Mouse (Mus musculus) heart, embryonic 16.5 days (tissue): ENCODE data around the gene Rpl6. TPM values are rescaled to one million over a fixed set of nuclear protein-coding genes. Genes with fewer than 3 reads are reported as not detected.

Experiments used
- ATAC-seq: fragments of 200-750 bp; cut with Nextera tagmentation; replicated peaks from 2 replicates; pipeline ENCODE4 v1.8.0; 2017; ENCODE audit warnings: moderate number of reproducible peaks; ENCODE audit not compliant: insufficient read depth, low FRiP score; ENCODE audit errors: extremely low read depth
- H3K27ac ChIP-seq: fragments of 300-500 bp; sonication (generic); 2 replicates; pipeline ENCODE4 v1.5.1; 2014; ENCODE audit warnings: mild to moderate bottlenecking, low read length, control low read depth, moderate library complexity
- H3K27me3 ChIP-seq: fragments of 300-500 bp; sonication (generic); 2 replicates; pipeline ENCODE4 v1.6.1; 2014; ENCODE audit warnings: low read length, mixed read lengths; ENCODE audit not compliant: control insufficient read depth, insufficient read depth
- H3K36me3 ChIP-seq: fragments of 300-500 bp; sonication (generic); 2 replicates; pipeline ENCODE4 v1.6.1; 2014; ENCODE audit not compliant: control insufficient read depth, insufficient read depth
- H3K4me1 ChIP-seq: fragments of 300-500 bp; sonication (generic); 2 replicates; pipeline ENCODE4 v1.6.1; 2014; ENCODE audit warnings: low read length, mixed read lengths; ENCODE audit not compliant: control insufficient read depth, insufficient read depth
- H3K4me2 ChIP-seq: fragments of 300-500 bp; sonication (generic); 2 replicates; pipeline ENCODE4 v1.6.1; 2014; ENCODE audit warnings: low read depth, mild to moderate bottlenecking, control low read depth, low read length
- H3K4me3 ChIP-seq: fragments of 300-500 bp; sonication (generic); 2 replicates; pipeline ENCODE4 v1.5.1; 2014; ENCODE audit warnings: mild to moderate bottlenecking, control low read depth, low read length
- H3K9ac ChIP-seq: fragments of 300-500 bp; sonication (generic); 2 replicates; pipeline ENCODE4 v1.6.1; 2014; ENCODE audit warnings: low read length, control low read depth
- H3K9me3 ChIP-seq: fragments of 300-500 bp; sonication (generic); replicated peaks from 2 replicates; pipeline ENCODE4 v1.6.1; 2016; ENCODE audit warnings: low read length; ENCODE audit not compliant: control insufficient read depth
- WGBS: fragments of 180-500 bp; shearing (Covaris S2); extraction: QIAGEN DNeasy Blood & Tissue Kit; methylation state at CpG from one replicate; pipeline ENCODE4 v1.1.7; 2014; 5-methylcytosine and 5-hydroxymethylcytosine counted together
- polyA plus RNA-seq: library from polyadenylated mRNA; unstranded; fragments of >200 nt; fragmentation: Nextera tagmentation; extraction: Ambion mirVana; gene quantifications from 2 replicates; pipeline ENCODE4 v1.2.1, GENCODE M21; 2015

Rpl6 gene
- 325 and 345 TPM in 2 replicates for polyA plus RNA-seq

GRCm38 (mm10) chr5:121204132-121205089, at the start of gene Rpl6:
Gene Rpl6 (plus strand): TSS chr5:121204481.
- Histone ChIP-seq H3K9ac (peak within 1 kb of the TSS; percentile 86), H3K4me3 (peak within 1 kb of the TSS; percentile 64), H3K27me3 (no peaks in the 10 kb centered on the region), H3K9me3 (no peaks in the 10 kb centered on the region), H3K4me2 (peak within 1 kb of the TSS; percentile 82), H3K36me3 (peaks cover 29% of the 10 kb centered on the region), H3K27ac (peak within 1 kb of the TSS; percentile 63), H3K4me1 (peaks cover 20% of the 10 kb centered on the region)
- 1% methylated on average over 52 of the region's 52 CpGs for WGBS
- ATAC-seq = peak; percentile 91

- no peak overlapping the region for H3K4me2 ChIP-seq
- H3K4me3 ChIP-seq = no peak overlapping the region
- peaks cover 11% of the 10 kb centered on the region for H3K4me1 ChIP-seq
- no peaks in the 10 kb centered on the region for H3K9me3 ChIP-seq
- WGBS = 73% methylated on average over 4 of the region's 4 CpGs
- no peaks in the 10 kb centered on the region for H3K27me3 ChIP-seq
- no peak for ATAC-seq
- peaks cover 30% of the 10 kb centered on the region for H3K36me3 ChIP-seq
- H3K9ac ChIP-seq = no peak overlapping the region
- H3K27ac ChIP-seq = peak overlapping the region; percentile 27; the same call in 1 of the 2 replicates
These were observed 48.2 kb upstream of the Rpl6 start for GRCm38 (mm10) chr5:121156121-121156520.

GRCm38 (mm10) chr5:121157017-121157416, 47.3 kb upstream of the Rpl6 start:
- Histone ChIP-seq H3K36me3 (peaks cover 33% of the 10 kb centered on the region), H3K9ac (no peak overlapping the region), H3K4me2 (no peak overlapping the region), H3K27ac (no peak overlapping the region), H3K27me3 (no peaks in the 10 kb centered on the region), H3K4me3 (no peak overlapping the region), H3K4me1 (peaks cover 11% of the 10 kb centered on the region), H3K9me3 (no peaks in the 10 kb centered on the region)
- no peak for ATAC-seq
- WGBS = 19% methylated on average over 2 of the region's 2 CpGs

- Histone ChIP-seq H3K27me3 (no peaks in the 10 kb centered on the region), H3K4me1 (peaks cover 11% of the 10 kb centered on the region), H3K9ac (no peak overlapping the region), H3K27ac (no peak overlapping the region), H3K9me3 (no peaks in the 10 kb centered on the region), H3K36me3 (peaks cover 33% of the 10 kb centered on the region), H3K4me3 (no peak overlapping the region), H3K4me2 (no peak overlapping the region)
- 94% methylated on average over 5 of the region's 5 CpGs for WGBS
- ATAC-seq = no peak
These were observed 46.8 kb upstream of the Rpl6 start for GRCm38 (mm10) chr5:121157489-121157888.

- no peaks in the 10 kb centered on the region for H3K9me3 ChIP-seq
- H3K9ac ChIP-seq = no peak overlapping the region
- H3K27me3 ChIP-seq = no peaks in the 10 kb centered on the region
- no peak overlapping the region for H3K27ac ChIP-seq
- H3K36me3 ChIP-seq = peaks cover 44% of the 10 kb centered on the region
- no peak overlapping the region for H3K4me2 ChIP-seq
- H3K4me1 ChIP-seq = peaks cover 11% of the 10 kb centered on the region
- WGBS = 49% methylated on average over 7 of the region's 7 CpGs
- ATAC-seq = no peak
- no peak overlapping the region for H3K4me3 ChIP-seq
These were observed 45.3 kb upstream of the Rpl6 start for GRCm38 (mm10) chr5:121158966-121159365.

- Histone ChIP-seq H3K9me3 (no peaks in the 10 kb centered on the region), H3K27me3 (no peaks in the 10 kb centered on the region), H3K4me2 (no peak overlapping the region), H3K36me3 (peaks cover 57% of the 10 kb centered on the region), H3K27ac (no peak overlapping the region), H3K4me1 (peaks cover 4% of the 10 kb centered on the region), H3K4me3 (no peak overlapping the region), H3K9ac (no peak overlapping the region)
- 87% methylated on average over 5 of the region's 5 CpGs for WGBS
- ATAC-seq = no peak
These were observed 42.0 kb upstream of the Rpl6 start for GRCm38 (mm10) chr5:121162285-121162684.

GRCm38 (mm10) chr5:121162923-121163322, 41.4 kb upstream of the Rpl6 start:
- H3K27ac ChIP-seq = no peak overlapping the region
- peaks cover 4% of the 10 kb centered on the region for H3K4me1 ChIP-seq
- no peaks in the 10 kb centered on the region for H3K27me3 ChIP-seq
- H3K9me3 ChIP-seq = no peaks in the 10 kb centered on the region
- H3K4me3 ChIP-seq = no peak overlapping the region
- ATAC-seq = no peak
- no peak overlapping the region for H3K9ac ChIP-seq
- no peak overlapping the region for H3K4me2 ChIP-seq
- peaks cover 56% of the 10 kb centered on the region for H3K36me3 ChIP-seq
- WGBS = 89% methylated on average over 7 of the region's 7 CpGs

- no peak overlapping the region for H3K4me3 ChIP-seq
- no peak overlapping the region for H3K27ac ChIP-seq
- no peak overlapping the region for H3K9ac ChIP-seq
- no peak for ATAC-seq
- H3K4me2 ChIP-seq = no peak overlapping the region
- no peaks in the 10 kb centered on the region for H3K27me3 ChIP-seq
- WGBS = 95% methylated on average over 6 of the region's 6 CpGs
- peaks cover 56% of the 10 kb centered on the region for H3K36me3 ChIP-seq
- no peaks in the 10 kb centered on the region for H3K9me3 ChIP-seq
- no peaks in the 10 kb centered on the region for H3K4me1 ChIP-seq
These were observed 37.4 kb upstream of the Rpl6 start for GRCm38 (mm10) chr5:121166884-121167283.

GRCm38 (mm10) chr5:121169588-121169987, 34.7 kb upstream of the Rpl6 start:
- Histone ChIP-seq H3K27ac (no peak overlapping the region), H3K27me3 (no peaks in the 10 kb centered on the region), H3K4me3 (no peak overlapping the region), H3K4me1 (0 out of 2 replicates have a peak, but pooled peaks cover under 1% of the 10 kb centered on the region), H3K9me3 (no peaks in the 10 kb centered on the region), H3K36me3 (peaks cover 30% of the 10 kb centered on the region), H3K4me2 (no peak overlapping the region), H3K9ac (no peak overlapping the region)
- WGBS = 78% methylated on average over 2 of the region's 2 CpGs
- ATAC-seq = no peak
